Mouse (Mus musculus) limb, embryonic 11.5 days (tissue): ENCODE data around the gene Arhgap10. TPM values are rescaled to one million over a fixed set of nuclear protein-coding genes. Genes with fewer than 3 reads are reported as not detected.

Experiments
- ATAC-seq: fragments of 200-750 bp; cut with Nextera tagmentation; 2 replicates; pipeline ENCODE4 v1.8.0; 2017; ENCODE audit warnings: low read depth; ENCODE audit not compliant: insufficient number of reproducible peaks, low FRiP score, low TSS enrichment
- DNase-seq: peaks from one replicate; pipeline ENCODE4 v3.0.0-alpha.2; 2015; ENCODE audit warnings: low spot score
- H3K27ac ChIP-seq: fragments of 300-500 bp; sonication (generic); replicated peaks from 2 replicates; pipeline ENCODE4 v1.5.1; 2014; ENCODE audit warnings: low read depth, mild to moderate bottlenecking, low read length
- H3K27me3 ChIP-seq: fragments of 300-500 bp; sonication (generic); 2 replicates; pipeline ENCODE4 v1.6.1; 2014; ENCODE audit warnings: mild to moderate bottlenecking, low read length, mixed read lengths; ENCODE audit not compliant: control insufficient read depth, insufficient read depth
- H3K36me3 ChIP-seq: fragments of 300-500 bp; sonication (generic); 2 replicates; pipeline ENCODE4 v1.6.1; 2014; ENCODE audit warnings: mild to moderate bottlenecking, low read length, moderate library complexity, mixed read lengths; ENCODE audit not compliant: control insufficient read depth, insufficient read depth
- H3K4me1 ChIP-seq: fragments of 300-500 bp; sonication (generic); 2 replicates; pipeline ENCODE4 v1.6.1; 2014; ENCODE audit warnings: low read length, mixed read lengths; ENCODE audit not compliant: control insufficient read depth, insufficient read depth
- H3K4me2 ChIP-seq: fragments of 300-500 bp; sonication (generic); 2 replicates; pipeline ENCODE4 v1.6.1; 2014; ENCODE audit warnings: low read depth, mild to moderate bottlenecking, moderate library complexity; ENCODE audit not compliant: severe bottlenecking
- H3K4me3 ChIP-seq: fragments of 300-500 bp; sonication (generic); 2 replicates; pipeline ENCODE4 v1.5.1; 2014; ENCODE audit warnings: low read depth, low read length
- H3K9ac ChIP-seq: fragments of 300-500 bp; sonication (generic); 2 replicates; pipeline ENCODE4 v1.6.1; 2014; ENCODE audit warnings: mild to moderate bottlenecking, low read length
- H3K9me3 ChIP-seq: fragments of 300-500 bp; sonication (generic); 2 replicates; pipeline ENCODE4 v1.6.1; 2016; ENCODE audit warnings: low read length; ENCODE audit not compliant: control insufficient read depth
- WGBS: fragments of 180-500 bp; shearing (Covaris S2); extraction: QIAGEN DNeasy Blood & Tissue Kit; methylation state at CpG from one replicate; pipeline ENCODE4 v1.1.7; 2014; 5-methylcytosine and 5-hydroxymethylcytosine counted together
- polyA plus RNA-seq: library from polyadenylated mRNA; unstranded; fragments of >200 nt; fragmentation: Nextera tagmentation; extraction: Ambion mirVana; gene quantifications from 2 replicates; pipeline ENCODE4 v1.2.1, GENCODE M21; 2014

Arhgap10 gene
- polyA plus RNA-seq, 1 experiment from 2014 or later = 37.4 TPM

DNA sequence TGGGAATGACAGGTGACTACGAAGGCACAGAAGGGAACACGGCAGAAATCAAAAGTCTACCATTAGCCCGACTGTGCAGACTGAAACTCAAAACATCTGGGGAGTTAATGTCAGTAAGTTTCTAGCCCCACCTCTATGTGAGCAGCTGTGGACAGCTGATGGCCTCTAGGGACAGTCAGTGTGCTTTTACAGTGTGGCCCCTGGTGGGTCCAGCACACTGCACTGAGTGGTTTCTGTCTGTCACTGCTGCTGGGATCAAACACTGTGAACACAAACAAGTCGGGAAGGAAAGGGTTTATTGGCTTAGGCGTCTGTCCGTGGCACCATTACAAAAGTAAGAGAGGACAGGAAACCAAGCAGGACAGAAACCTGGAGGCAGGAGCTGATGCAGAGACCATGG is 136.9 kb downstream of the Arhgap10 start:
- Histone ChIP-seq H3K4me3 (no peak overlapping the region), H3K4me1 (peaks cover 11% of the 10 kb centered on the region), H3K27ac (0 out of 2 replicates have a peak overlapping the region, but pooled peaks have one; percentile 14), H3K36me3 (peaks cover 2% of the 10 kb centered on the region; the same call in 1 of the 2 replicates), H3K9me3 (no peaks in the 10 kb centered on the region), H3K9ac (no peak overlapping the region), H3K4me2 (no peak overlapping the region), H3K27me3 (no peaks in the 10 kb centered on the region)
- ATAC-seq = peak; percentile 68; the same call in 1 of the 2 replicates
- 28% methylated on average over 6 of the region's 6 CpGs for WGBS
- DNase-seq = peak; percentile 27

DNA sequence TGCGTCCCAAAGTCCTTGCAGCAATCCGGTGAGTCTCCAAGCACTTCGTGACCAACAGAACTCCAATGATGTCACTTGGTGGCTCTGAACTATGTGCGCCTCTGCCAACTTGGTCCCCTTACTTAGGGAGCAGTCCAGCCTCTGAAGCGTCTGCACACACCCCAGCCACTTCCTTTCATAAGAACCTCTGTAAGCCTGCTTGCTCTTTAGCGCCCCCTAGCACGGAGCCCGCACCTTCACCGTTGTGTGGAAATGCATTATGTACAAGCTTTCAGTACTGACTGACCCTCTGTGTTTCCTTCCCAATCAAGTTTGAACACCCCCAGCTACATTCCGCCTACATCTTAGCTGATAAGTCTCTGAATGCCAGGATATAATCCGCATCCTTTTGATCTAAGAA is 138.5 kb downstream of the Arhgap10 start:
- 64% methylated on average over 11 of the region's 11 CpGs for WGBS
- H3K4me2 ChIP-seq = no peak overlapping the region
- no peaks in the 10 kb centered on the region for H3K9me3 ChIP-seq

DNA sequence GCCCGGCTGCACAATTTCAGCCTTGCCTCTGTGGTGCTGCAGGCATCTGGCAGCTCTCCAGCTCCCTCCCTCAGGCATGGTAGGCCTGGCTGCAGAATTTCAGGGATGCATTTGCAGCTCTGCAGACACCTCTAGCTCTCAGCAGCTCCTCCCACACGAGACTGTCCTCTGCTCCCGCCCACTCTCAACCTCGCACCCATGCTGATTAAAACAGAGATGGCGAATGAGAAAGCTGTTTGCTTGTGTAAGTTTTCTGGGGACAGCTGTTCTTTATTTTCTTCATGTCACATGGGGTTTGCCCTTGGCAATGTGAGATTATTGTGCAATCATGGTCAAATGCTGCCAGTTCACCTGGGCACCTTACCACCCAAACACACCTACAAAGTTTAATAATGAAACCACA is 141.3 kb downstream of the Arhgap10 start:
- Histone ChIP-seq H3K27ac (no peak overlapping the region), H3K4me2 (no peak overlapping the region), H3K4me1 (peaks cover 11% of the 10 kb centered on the region), H3K9ac (no peak overlapping the region), H3K4me3 (no peak overlapping the region), H3K36me3 (peaks cover 2% of the 10 kb centered on the region; the same call in 1 of the 2 replicates), H3K9me3 (no peaks in the 10 kb centered on the region), H3K27me3 (no peaks in the 10 kb centered on the region)
- DNase-seq (no peak), ATAC-seq (no peak)
- 35% methylated on average over 5 of the region's 5 CpGs for WGBS

More for the DNA sequence above, 138.5 kb downstream of the Arhgap10 start:
- ATAC-seq (no peak), DNase-seq (peak; percentile 71)
- Histone ChIP-seq H3K4me1 (peaks cover 11% of the 10 kb centered on the region), H3K9ac (no peak overlapping the region), H3K27me3 (no peaks in the 10 kb centered on the region), H3K4me3 (no peak overlapping the region), H3K36me3 (peaks cover 2% of the 10 kb centered on the region; the same call in 1 of the 2 replicates), H3K27ac (no peak overlapping the region)

DNA sequence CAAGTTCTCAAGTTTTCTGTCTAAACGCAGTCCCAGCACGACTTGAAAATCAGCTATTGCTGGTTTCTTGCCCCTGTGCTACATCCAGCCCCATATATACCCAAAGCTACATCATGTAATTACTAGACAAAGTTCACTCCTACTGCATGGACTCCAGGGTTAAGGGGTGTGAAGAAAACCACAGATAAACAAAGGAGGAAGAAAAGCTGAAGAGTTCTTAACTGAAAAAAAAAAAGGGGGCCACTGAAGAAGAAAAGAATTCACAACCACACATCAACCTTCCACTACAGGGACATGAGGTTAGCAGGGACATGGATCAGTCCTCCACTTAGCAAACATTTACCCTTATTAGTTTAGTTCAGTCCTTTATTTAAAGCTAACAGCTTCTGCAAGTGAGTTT is 141.8 kb downstream of the Arhgap10 start:
- DNase-seq (no peak), ATAC-seq (no peak)
- peaks cover 2% of the 10 kb centered on the region; the same call in 1 of the 2 replicates for H3K36me3 ChIP-seq
- 93% methylated on average over 2 of the region's 2 CpGs for WGBS
- no peaks in the 10 kb centered on the region for H3K27me3 ChIP-seq
- no peak overlapping the region for H3K4me2 ChIP-seq
- peaks cover 7% of the 10 kb centered on the region for H3K4me1 ChIP-seq
- no peaks in the 10 kb centered on the region for H3K9me3 ChIP-seq
- no peak overlapping the region for H3K27ac ChIP-seq
- H3K4me3 ChIP-seq = no peak overlapping the region
- H3K9ac ChIP-seq = no peak overlapping the region

DNA sequence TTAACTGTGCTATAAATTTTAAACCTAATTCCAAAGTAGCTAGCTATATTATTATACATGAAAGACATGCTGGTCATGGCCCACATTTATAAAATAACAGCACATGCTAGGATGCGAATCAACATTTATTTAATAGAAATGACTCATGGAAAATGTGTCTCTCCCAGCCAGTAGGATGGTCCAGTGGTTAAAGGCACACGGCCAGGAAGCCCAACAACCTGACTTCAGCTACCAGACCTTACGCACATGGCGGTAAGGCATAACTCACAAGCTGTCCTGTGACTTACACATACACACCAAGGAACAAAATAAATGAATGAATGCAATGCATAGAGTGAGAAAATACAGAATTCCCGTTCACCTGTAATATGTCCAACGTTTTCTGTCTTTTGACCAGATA is 146.7 kb downstream of the Arhgap10 start:
- Histone ChIP-seq H3K4me1 (no peaks in the 10 kb centered on the region), H3K27me3 (no peaks in the 10 kb centered on the region), H3K4me2 (no peak overlapping the region), H3K9ac (no peak overlapping the region), H3K4me3 (no peak overlapping the region), H3K9me3 (no peaks in the 10 kb centered on the region), H3K36me3 (no peaks in the 10 kb centered on the region), H3K27ac (no peak overlapping the region)
- DNase-seq (no peak), ATAC-seq (no peak)
- WGBS = 92% methylated on average over 6 of the region's 6 CpGs

DNA sequence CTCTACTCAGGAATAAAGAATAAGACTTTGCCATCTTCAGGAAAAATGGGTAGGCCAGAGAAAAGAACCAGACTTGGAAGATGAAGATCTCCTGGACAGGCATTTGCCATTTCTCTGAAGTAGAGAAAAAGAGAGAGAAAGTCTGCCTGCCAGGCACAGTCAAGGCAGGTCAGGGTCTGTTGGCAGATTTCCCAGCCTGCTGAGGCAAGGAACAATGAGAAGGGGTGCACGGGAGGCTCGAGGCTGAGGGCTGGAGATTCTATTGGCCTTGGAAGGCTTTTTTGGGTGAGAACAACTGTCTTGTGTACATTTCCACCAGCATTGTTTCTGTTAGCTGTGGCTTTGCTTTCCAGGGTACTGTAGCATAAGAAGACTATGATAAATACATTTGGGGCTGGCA is 147.4 kb downstream of the Arhgap10 start:
- H3K9ac ChIP-seq = no peak overlapping the region
- DNase-seq (no peak), ATAC-seq (no peak)
- H3K36me3 ChIP-seq = no peaks in the 10 kb centered on the region
- H3K27ac ChIP-seq = no peak overlapping the region
- no peaks in the 10 kb centered on the region for H3K9me3 ChIP-seq
- WGBS = 69% methylated on average over 2 of the region's 2 CpGs
- H3K4me1 ChIP-seq = no peaks in the 10 kb centered on the region
- H3K4me3 ChIP-seq = no peak overlapping the region
- H3K27me3 ChIP-seq = no peaks in the 10 kb centered on the region
- no peak overlapping the region for H3K4me2 ChIP-seq

DNA sequence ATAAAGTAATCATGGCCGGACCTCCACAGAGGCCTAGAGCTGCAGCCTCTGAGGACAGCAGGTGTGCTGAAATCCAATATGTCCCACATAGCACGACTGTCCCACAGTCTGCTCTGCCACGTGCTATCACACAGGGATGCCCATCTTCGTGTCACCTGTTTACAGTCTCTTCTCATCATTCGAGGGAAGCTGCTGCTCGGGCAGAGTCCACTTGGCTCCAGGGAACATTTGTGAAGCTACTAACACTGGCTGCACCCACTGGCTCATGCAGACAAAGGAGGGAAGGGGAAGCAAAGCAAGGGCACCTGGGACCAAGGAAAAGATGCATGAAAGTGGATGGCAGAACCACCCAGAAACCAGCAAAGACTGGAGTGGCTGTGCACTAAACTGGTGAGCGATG is 148.1 kb downstream of the Arhgap10 start:
- Histone ChIP-seq H3K9me3 (no peaks in the 10 kb centered on the region), H3K4me2 (no peak overlapping the region), H3K36me3 (no peaks in the 10 kb centered on the region), H3K4me1 (no peaks in the 10 kb centered on the region), H3K9ac (no peak overlapping the region), H3K27me3 (no peaks in the 10 kb centered on the region), H3K4me3 (no peak overlapping the region), H3K27ac (no peak overlapping the region)
- no peak for DNase-seq
- 93% methylated on average over 7 of the region's 7 CpGs for WGBS
- ATAC-seq = no peak

DNA sequence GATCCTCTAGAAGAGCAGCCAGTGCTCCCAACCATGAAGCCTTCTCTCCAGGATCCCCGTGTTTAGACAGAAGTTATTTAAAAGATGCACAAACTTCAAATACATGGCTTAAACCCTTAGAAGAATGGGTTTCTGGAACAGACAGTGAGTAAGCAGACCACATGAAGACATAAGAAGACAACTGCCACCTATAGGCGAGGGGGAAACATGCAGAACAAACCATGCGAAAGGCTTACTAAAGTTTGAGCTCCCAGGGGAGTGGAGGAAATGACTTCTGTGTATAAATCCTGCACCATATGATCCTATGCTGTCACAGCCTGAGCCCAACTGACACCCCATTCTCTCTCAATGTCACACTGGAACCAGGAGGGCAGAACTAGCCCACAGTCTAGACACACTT is 150.7 kb downstream of the Arhgap10 start:
- Histone ChIP-seq H3K4me1 (peaks cover 2% of the 10 kb centered on the region; the same call in 1 of the 2 replicates), H3K27ac (no peak overlapping the region), H3K9ac (no peak overlapping the region), H3K27me3 (no peaks in the 10 kb centered on the region), H3K4me3 (no peak overlapping the region), H3K36me3 (no peaks in the 10 kb centered on the region), H3K9me3 (no peaks in the 10 kb centered on the region), H3K4me2 (no peak overlapping the region)
- 62% methylated on average over 3 of the region's 3 CpGs for WGBS
- ATAC-seq (no peak), DNase-seq (no peak)

DNA sequence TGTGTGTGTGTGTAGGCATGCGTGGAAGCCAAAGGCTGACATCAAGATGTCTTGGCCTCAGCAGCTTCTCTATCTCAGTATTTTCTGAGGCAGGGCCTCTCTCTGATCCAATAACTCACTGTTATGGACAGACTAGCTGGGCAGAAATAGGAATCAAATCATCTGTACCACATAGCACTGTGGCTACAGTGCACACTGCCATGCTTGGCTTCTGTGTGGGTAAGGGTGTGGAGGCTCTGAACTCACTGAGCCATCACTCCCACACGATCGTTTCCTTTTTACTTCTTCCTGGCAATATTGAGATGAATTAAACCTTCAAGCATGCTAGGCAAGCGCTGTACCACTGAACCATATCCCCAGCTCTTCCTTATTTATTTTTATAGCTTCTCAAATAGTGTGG is 151.3 kb downstream of the Arhgap10 start:
- ATAC-seq = no peak
- 95% methylated on average over 4 of the region's 4 CpGs for WGBS
- Histone ChIP-seq H3K4me1 (peaks cover 2% of the 10 kb centered on the region; the same call in 1 of the 2 replicates), H3K27me3 (no peaks in the 10 kb centered on the region), H3K36me3 (no peaks in the 10 kb centered on the region), H3K4me2 (no peak overlapping the region), H3K27ac (no peak overlapping the region), H3K9ac (no peak overlapping the region), H3K9me3 (no peaks in the 10 kb centered on the region), H3K4me3 (no peak overlapping the region)
- DNase-seq = no peak
